ENCODE assay signal across 20 mouse cellular contexts in genomic region chr4:21674691-21675090, GRCm38 (mm10). TPM values are rescaled to one million over a fixed set of nuclear protein-coding genes. Genes with fewer than 3 reads are reported as not detected.
DNase-seq lines count a peak whose midpoint lies in the region; ATAC-seq lines count a peak whose summit lies in the region.
"Had no signal": no experiment of that assay in that cellular context is flagged by ENCODE, and none has a peak within 500 bp of the region (broad histone marks: within the 10 kb centered on the region; RNA-seq: fewer than 3 reads in every experiment).

No protein-coding gene starts in this region.

- H3K9me3 ChIP-seq in midbrain, embryonic 10.5 days (replicated peaks): no peaks in the 10 kb centered on the region
- H3K9me3 ChIP-seq in midbrain, embryonic 15.5 days: no peaks in the 10 kb centered on the region
- no peaks in the 10 kb centered on the region for H3K9me3 ChIP-seq in neural tube, embryonic 12.5 days
- H3K9me3 ChIP-seq in neural tube, embryonic 15.5 days (replicated peaks): no peaks in the 10 kb centered on the region
- H3K9me3 ChIP-seq: embryonic facial prominence, embryonic 15.5 days; forebrain, embryonic 15.5 days; hindbrain, embryonic 15.5 days had no signal

- H3K27me3 ChIP-seq in midbrain, embryonic 10.5 days (ENCODE audit: low read depth, poor library complexity, severe bottlenecking): peaks cover 99% of the 10 kb centered on the region
- H3K27me3 ChIP-seq in midbrain, embryonic 15.5 days (replicated peaks): peaks cover 72% of the 10 kb centered on the region
- H3K27me3 ChIP-seq in neural tube, embryonic 12.5 days (replicated peaks): peaks cover 57% of the 10 kb centered on the region
- H3K27me3 ChIP-seq in neural tube, embryonic 15.5 days (replicated peaks): peaks cover 73% of the 10 kb centered on the region

- WGBS in midbrain, embryonic 10.5 days: 4% methylated on average over 8 of the region's 8 CpGs
- 3% methylated on average over 8 of the region's 8 CpGs for WGBS in midbrain, embryonic 15.5 days
- WGBS in neural tube, embryonic 12.5 days: 7% methylated on average over 8 of the region's 8 CpGs
- WGBS in neural tube, embryonic 15.5 days: 17% methylated on average over 8 of the region's 8 CpGs

- no peak overlapping the region for H3K4me3 ChIP-seq in midbrain, embryonic 10.5 days
- no peak overlapping the region for H3K4me3 ChIP-seq in midbrain, embryonic 15.5 days
- no peak overlapping the region for H3K4me3 ChIP-seq in neural tube, embryonic 12.5 days
- H3K4me3 ChIP-seq in neural tube, embryonic 15.5 days (replicated peaks): no peak overlapping the region
- H3K4me3 ChIP-seq: embryonic facial prominence, embryonic 15.5 days; forebrain, embryonic 15.5 days; hindbrain, embryonic 15.5 days had no signal

- H3K27ac ChIP-seq in midbrain, embryonic 10.5 days (replicated peaks): no peak overlapping the region
- H3K27ac ChIP-seq in midbrain, embryonic 15.5 days: no peak overlapping the region
- H3K27ac ChIP-seq in neural tube, embryonic 12.5 days: no peak overlapping the region
- H3K27ac ChIP-seq in neural tube, embryonic 15.5 days (replicated peaks): no peak overlapping the region
- H3K27ac ChIP-seq: embryonic facial prominence, embryonic 15.5 days; forebrain, embryonic 15.5 days; hindbrain, embryonic 15.5 days had no signal

- H3K36me3 ChIP-seq in midbrain, embryonic 10.5 days: no peaks in the 10 kb centered on the region
- no peaks in the 10 kb centered on the region for H3K36me3 ChIP-seq in midbrain, embryonic 15.5 days (replicated peaks)
- H3K36me3 ChIP-seq in neural tube, embryonic 12.5 days: no peaks in the 10 kb centered on the region
- no peaks in the 10 kb centered on the region for H3K36me3 ChIP-seq in neural tube, embryonic 15.5 days
- H3K36me3 ChIP-seq: embryonic facial prominence, embryonic 15.5 days; forebrain, embryonic 15.5 days; hindbrain, embryonic 15.5 days had no signal

- ATAC-seq in midbrain, embryonic 15.5 days (replicated peaks): no peak
- no peak for ATAC-seq in neural tube, embryonic 12.5 days (ENCODE audit: low FRiP score, low read depth)
- no peak for ATAC-seq in neural tube, embryonic 15.5 days (ENCODE audit: low FRiP score)
- ATAC-seq: forebrain, embryonic 15.5 days had no signal

- H3K9ac ChIP-seq in midbrain, embryonic 15.5 days: no peak overlapping the region
- no peak overlapping the region for H3K9ac ChIP-seq in neural tube, embryonic 12.5 days
- no peak overlapping the region for H3K9ac ChIP-seq in neural tube, embryonic 15.5 days (replicated peaks)
- H3K9ac ChIP-seq: embryonic facial prominence, embryonic 15.5 days; forebrain, embryonic 15.5 days; hindbrain, embryonic 15.5 days had no signal

- H3K4me2 ChIP-seq in midbrain, embryonic 15.5 days: no peak overlapping the region
- H3K4me2 ChIP-seq in neural tube, embryonic 12.5 days (replicated peaks): 0 out of 2 replicates have a peak overlapping the region, but pooled peaks have one; percentile 49
- H3K4me2 ChIP-seq in neural tube, embryonic 15.5 days: no peak overlapping the region
- H3K4me2 ChIP-seq: embryonic facial prominence, embryonic 15.5 days; forebrain, embryonic 15.5 days had no signal

- DNase-seq in embryo, embryonic 10.5 days (ENCODE audit: low spot score): peak; percentile 28
- DNase-seq in embryo, embryonic 10 days (ENCODE audit: low spot score): no peak
- DNase-seq in midbrain, embryonic 10.5 days (ENCODE audit: low spot score): peak; percentile 36
- peak; percentile 15 for DNase-seq in embryo, embryonic 11 days
- no peak for DNase-seq in lung, postnatal 25 days (ENCODE audit: low spot score)
- DNase-seq: adrenal gland, adult 2 months; adrenal gland, postnatal 25 days; cerebellum, adult 8-10 months; gastrocnemius, postnatal 36 days; heart, adult 11 months; heart, postnatal 10 days; heart, postnatal 4 days had no signal

- peaks cover 20% of the 10 kb centered on the region for H3K4me1 ChIP-seq in midbrain, embryonic 10.5 days
- peaks cover 21% of the 10 kb centered on the region for H3K4me1 ChIP-seq in midbrain, embryonic 15.5 days
- peaks cover 23% of the 10 kb centered on the region for H3K4me1 ChIP-seq in neural tube, embryonic 12.5 days
- H3K4me1 ChIP-seq in neural tube, embryonic 15.5 days: peaks cover 21% of the 10 kb centered on the region

RNA-seq across cellular contexts. Expression of gene Prdm13, which starts 11.1 kb away (rescaled TPM):
- 0.06 and 0.15 TPM in 2 replicates for polyA plus RNA-seq in midbrain, embryonic 10.5 days (2016; fragmentation: Nextera tagmentation; extraction: Ambion mirVana)
- 0.09 and 0.38 TPM in 2 replicates for polyA plus RNA-seq in midbrain, embryonic 15.5 days (2015; fragmentation: Nextera tagmentation; extraction: Ambion mirVana)
- 12.6 and 13.3 TPM in 2 replicates for polyA plus RNA-seq in neural tube, embryonic 12.5 days (2016; fragmentation: Nextera tagmentation; extraction: Ambion mirVana)
- 0.18 and 0.24 TPM in 2 replicates for polyA plus RNA-seq in neural tube, embryonic 15.5 days (2015; fragmentation: Nextera tagmentation; extraction: Ambion mirVana)
- polyA plus RNA-seq: embryonic facial prominence, embryonic 15.5 days; heart, embryonic 14.5 days; inflammation-experienced regulatory T-cells, adult 6 months had no signal

RNA-seq across cellular contexts. Expression of gene Ccnc, which starts 52.8 kb away (rescaled TPM):
- 67.5 and 67.9 TPM in 2 replicates for polyA plus RNA-seq in midbrain, embryonic 10.5 days (2016; fragmentation: Nextera tagmentation; extraction: Ambion mirVana)
- polyA plus RNA-seq in midbrain, embryonic 15.5 days (2015; fragmentation: Nextera tagmentation; extraction: Ambion mirVana): 60.5 and 63.4 TPM in 2 replicates
- 67.9 and 71.8 TPM in 2 replicates for polyA plus RNA-seq in neural tube, embryonic 12.5 days (2016; fragmentation: Nextera tagmentation; extraction: Ambion mirVana)
- polyA plus RNA-seq in neural tube, embryonic 15.5 days (2015; fragmentation: Nextera tagmentation; extraction: Ambion mirVana): 65.6 and 67.1 TPM in 2 replicates

Comparison
In these comparisons a context has a peak if more than half of its experiments do, and no peak if none do; other contexts are left out.
1. DNase-seq: peak in embryo, embryonic 10.5 days (single experiment), midbrain, embryonic 10.5 days (single experiment) and embryo, embryonic 11 days (single experiment); none in embryo, embryonic 10 days (single experiment) and lung, postnatal 25 days (single experiment).